Mouse (Mus musculus) midbrain, embryonic 11.5 days (tissue): ENCODE results near the gene Fign. TPM values are rescaled to one million over a fixed set of nuclear protein-coding genes. Genes with fewer than 3 reads are reported as not detected.

Source experiments
- ATAC-seq: fragments of 200-750 bp; cut with Nextera tagmentation; 2 replicates; pipeline ENCODE4 v1.8.0; 2017; ENCODE audit warnings: moderate TSS enrichment, moderate library complexity; ENCODE audit not compliant: low FRiP score
- DNase-seq: peaks from one replicate; pipeline ENCODE4 v3.0.0; 2015; ENCODE audit warnings: low spot score; ENCODE audit errors: missing footprints
- H3K27ac ChIP-seq: fragments of 300-500 bp; sonication (generic); 2 replicates; pipeline ENCODE4 v1.5.1; 2014; ENCODE audit warnings: low read depth, low read length
- H3K27me3 ChIP-seq: fragments of 300-500 bp; sonication (generic); 2 replicates; pipeline ENCODE4 v1.6.1; 2014; ENCODE audit warnings: mild to moderate bottlenecking, low read length, moderate library complexity, mixed read lengths; ENCODE audit not compliant: control insufficient read depth, insufficient read depth
- H3K36me3 ChIP-seq: fragments of 300-500 bp; sonication (generic); 2 replicates; pipeline ENCODE4 v1.6.1; 2014; ENCODE audit warnings: mild to moderate bottlenecking, low read length, moderate library complexity, mixed read lengths; ENCODE audit not compliant: control insufficient read depth, insufficient read depth
- H3K4me1 ChIP-seq: fragments of 300-500 bp; sonication (generic); 2 replicates; pipeline ENCODE4 v1.6.1; 2014; ENCODE audit warnings: low read length; ENCODE audit not compliant: control insufficient read depth, insufficient read depth
- H3K4me2 ChIP-seq: fragments of 300-500 bp; sonication (generic); 2 replicates; pipeline ENCODE4 v1.6.1; 2014; ENCODE audit warnings: mild to moderate bottlenecking, moderate library complexity
- H3K4me3 ChIP-seq: fragments of 300-500 bp; sonication (generic); 2 replicates; pipeline ENCODE4 v1.5.1; 2014; ENCODE audit warnings: low read depth, low read length
- H3K9ac ChIP-seq: fragments of 300-500 bp; sonication (generic); 2 replicates; pipeline ENCODE4 v1.6.1; 2014; ENCODE audit warnings: low read length
- H3K9me3 ChIP-seq: fragments of 300-500 bp; sonication (generic); 2 replicates; pipeline ENCODE4 v1.6.1; 2016; ENCODE audit warnings: low read length; ENCODE audit not compliant: control insufficient read depth
- WGBS: fragments of 180-500 bp; shearing (Covaris S2); extraction: QIAGEN DNeasy Blood & Tissue Kit; methylation state at CpG from one replicate; pipeline ENCODE4 v1.1.7; 2014; 5-methylcytosine and 5-hydroxymethylcytosine counted together
- polyA plus RNA-seq: library from polyadenylated mRNA; unstranded; fragments of >200 nt; fragmentation: Nextera tagmentation; extraction: Ambion mirVana; gene quantifications from 2 replicates; pipeline ENCODE4 v1.2.1, GENCODE M21; 2014

Fign gene
- polyA plus RNA-seq, 1 experiment from 2014 or later, result 15.2 TPM

DNA sequence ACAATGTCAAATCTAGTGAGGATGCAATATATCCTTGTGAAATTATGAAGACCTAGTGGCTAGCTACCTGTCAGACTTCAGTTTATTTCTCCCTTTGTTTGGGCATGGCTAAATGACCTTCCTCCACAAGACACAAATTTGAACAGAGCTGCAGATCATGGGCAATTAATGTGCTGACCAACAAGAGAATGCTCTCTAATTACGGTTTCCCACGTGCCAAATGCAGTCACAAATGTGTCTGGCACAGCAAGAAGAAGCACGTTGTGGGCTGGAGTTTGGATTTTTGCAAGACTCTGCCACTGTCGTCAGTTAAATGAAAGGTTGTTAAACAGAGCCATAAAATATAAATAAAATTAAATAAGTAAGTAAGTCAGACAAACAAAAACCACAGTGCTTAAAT is 25.7 kb downstream of the Fign start:
- Histone ChIP-seq H3K36me3 (no peaks in the 10 kb centered on the region), H3K9ac (no peak overlapping the region), H3K27me3 (no peaks in the 10 kb centered on the region), H3K4me3 (no peak overlapping the region), H3K4me1 (peaks cover 24% of the 10 kb centered on the region), H3K4me2 (no peak overlapping the region), H3K9me3 (no peaks in the 10 kb centered on the region), H3K27ac (no peak overlapping the region)
- no peak for ATAC-seq
- DNase-seq, result no peak
- 89% methylated on average over 4 of the region's 4 CpGs for whole genome bisulfite sequencing

DNA sequence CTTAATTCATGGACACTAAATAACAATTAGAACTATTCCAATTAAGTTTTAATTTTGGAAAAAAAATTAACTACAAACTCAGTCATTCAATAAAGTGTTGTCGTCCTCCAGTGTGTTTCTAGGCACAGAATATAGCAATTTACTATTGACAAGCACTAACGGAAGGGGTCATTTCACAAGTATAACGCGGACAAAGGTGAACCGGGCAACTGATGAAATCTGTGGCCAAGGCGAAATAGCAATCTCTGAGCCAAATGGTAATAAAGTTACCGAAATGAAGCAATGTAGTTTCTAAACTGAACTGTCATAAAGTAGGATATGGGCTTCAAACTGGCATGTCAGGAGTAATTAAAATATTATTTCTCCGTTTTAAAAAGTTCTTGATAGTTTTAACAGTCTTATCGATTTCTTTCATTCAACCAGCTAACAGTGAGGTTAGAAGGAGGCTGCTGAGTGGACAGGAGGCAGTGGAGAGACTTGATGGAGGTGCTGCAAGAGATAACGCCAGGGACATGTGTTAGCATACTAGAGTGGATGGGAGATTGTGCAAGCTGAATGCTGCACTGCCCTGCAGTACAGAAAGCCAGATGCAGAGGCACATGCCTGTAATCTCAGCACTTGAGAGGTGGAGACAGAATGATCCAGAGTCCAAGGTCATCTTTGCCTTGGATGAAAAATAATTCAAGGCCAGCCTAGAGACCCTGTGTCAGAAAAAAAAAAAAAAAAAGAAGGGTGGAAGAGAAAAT is 27.7 kb downstream of the Fign start:
- H3K27ac ChIP-seq, result no peak overlapping the region
- H3K4me1 ChIP-seq, result peaks cover 7% of the 10 kb centered on the region
- 92% methylated on average over 10 of the region's 10 CpGs for WGBS
- no peak overlapping the region for H3K4me2 ChIP-seq
- H3K27me3 ChIP-seq, result no peaks in the 10 kb centered on the region
- no peak for DNase-seq
- H3K9ac ChIP-seq, result no peak overlapping the region
- no peak for ATAC-seq
- H3K36me3 ChIP-seq, result no peaks in the 10 kb centered on the region
- no peaks in the 10 kb centered on the region for H3K9me3 ChIP-seq
- no peak overlapping the region for H3K4me3 ChIP-seq

- Histone ChIP-seq H3K27ac (no peak overlapping the region), H3K4me2 (no peak overlapping the region), H3K9ac (no peak overlapping the region), H3K36me3 (no peaks in the 10 kb centered on the region), H3K4me1 (no peaks in the 10 kb centered on the region), H3K4me3 (no peak overlapping the region), H3K9me3 (no peaks in the 10 kb centered on the region), H3K27me3 (no peaks in the 10 kb centered on the region)
- WGBS, result 54% methylated on average over 4 of the region's 4 CpGs
- ATAC-seq, result no peak
- DNase-seq, result no peak
Observed at GRCm38 (mm10) chr2:64065511-64065910, 32.3 kb downstream of the Fign start.

DNA sequence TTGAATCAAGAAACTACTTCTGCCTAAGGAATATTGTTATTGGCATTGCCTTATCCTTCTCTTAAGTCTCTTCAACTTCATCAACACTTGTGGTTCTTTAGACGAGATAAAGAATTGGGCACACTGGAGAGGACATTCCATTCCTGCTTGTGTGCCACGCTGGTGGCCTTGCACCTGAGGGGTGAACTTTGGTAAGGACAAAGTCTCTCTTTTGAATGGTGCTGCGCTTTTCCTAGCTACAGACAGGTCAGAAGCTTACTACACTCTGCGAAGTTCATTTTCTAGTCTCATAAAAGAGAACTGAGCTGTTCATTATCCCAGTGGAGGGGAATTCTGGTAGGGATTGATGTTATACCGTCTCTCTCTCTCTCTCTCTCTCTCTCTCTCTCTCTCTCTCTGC is 38.4 kb downstream of the Fign start:
- Histone ChIP-seq H3K9me3 (no peaks in the 10 kb centered on the region), H3K4me3 (no peak overlapping the region), H3K27ac (no peak overlapping the region), H3K4me2 (no peak overlapping the region), H3K36me3 (no peaks in the 10 kb centered on the region), H3K27me3 (no peaks in the 10 kb centered on the region), H3K9ac (no peak overlapping the region), H3K4me1 (no peaks in the 10 kb centered on the region)
- DNase-seq, result no peak
- 92% methylated on average over 5 of the region's 5 CpGs for WGBS
- no peak for ATAC-seq

DNA sequence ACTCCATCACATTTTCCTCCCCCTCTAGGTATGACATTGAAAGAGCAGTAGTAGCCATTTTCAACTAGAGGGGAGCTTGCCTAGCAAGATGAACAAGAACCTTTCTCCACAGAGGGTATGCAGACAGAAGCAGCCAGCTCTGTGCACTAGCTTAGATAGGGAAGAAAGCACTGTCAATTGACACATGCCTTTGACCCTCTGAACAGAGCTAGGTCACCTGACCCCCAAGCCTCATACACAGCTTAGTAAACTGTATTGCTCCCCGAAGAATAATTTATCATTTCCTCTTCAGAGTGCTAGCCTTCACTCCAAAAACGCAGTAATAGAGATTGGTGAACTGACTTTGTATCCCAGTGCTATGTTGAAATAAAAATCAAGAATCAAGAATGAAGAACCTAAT is 49.7 kb downstream of the Fign start:
- WGBS, result 91% methylated on average over 2 of the region's 2 CpGs
- ATAC-seq (no peak), DNase-seq (no peak)
- no peak overlapping the region for H3K4me3 ChIP-seq
- H3K4me2 ChIP-seq, result no peak overlapping the region
- H3K27me3 ChIP-seq, result no peaks in the 10 kb centered on the region
- H3K9me3 ChIP-seq, result no peaks in the 10 kb centered on the region
- no peak overlapping the region for H3K9ac ChIP-seq
- no peaks in the 10 kb centered on the region for H3K4me1 ChIP-seq
- H3K36me3 ChIP-seq, result no peaks in the 10 kb centered on the region
- H3K27ac ChIP-seq, result no peak overlapping the region

DNA sequence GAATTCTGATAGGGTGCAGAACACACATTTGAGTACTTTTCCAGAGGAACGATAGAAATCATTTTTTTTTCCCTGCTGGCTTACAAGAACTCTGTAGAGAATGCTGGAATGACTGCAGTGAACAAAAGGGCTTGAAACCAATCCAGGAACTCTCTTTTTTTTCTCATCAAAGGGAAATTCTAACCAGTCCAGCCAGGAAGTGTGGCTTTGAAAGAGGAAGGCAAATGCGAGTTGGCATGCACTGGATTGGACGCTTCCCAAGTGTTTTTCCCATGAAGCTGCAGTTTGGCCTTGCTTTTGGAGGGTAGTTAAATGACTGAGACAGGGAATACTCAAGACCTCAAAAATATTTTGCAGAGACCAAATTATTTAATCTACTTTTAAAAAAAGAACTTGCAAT is 54.7 kb downstream of the Fign start:
- 66% methylated on average over 3 of the region's 3 CpGs for WGBS
- Histone ChIP-seq H3K9me3 (no peaks in the 10 kb centered on the region), H3K27ac (no peak overlapping the region), H3K36me3 (no peaks in the 10 kb centered on the region), H3K4me2 (no peak overlapping the region), H3K4me3 (no peak overlapping the region), H3K9ac (no peak overlapping the region), H3K27me3 (no peaks in the 10 kb centered on the region), H3K4me1 (no peaks in the 10 kb centered on the region)
- no peak for DNase-seq
- no peak for ATAC-seq

GRCm38 (mm10) chr2:64035393-64035792 is 62.4 kb downstream of the Fign start:
- ATAC-seq (no peak), DNase-seq (no peak)
- H3K4me2 ChIP-seq, result no peak overlapping the region

DNA sequence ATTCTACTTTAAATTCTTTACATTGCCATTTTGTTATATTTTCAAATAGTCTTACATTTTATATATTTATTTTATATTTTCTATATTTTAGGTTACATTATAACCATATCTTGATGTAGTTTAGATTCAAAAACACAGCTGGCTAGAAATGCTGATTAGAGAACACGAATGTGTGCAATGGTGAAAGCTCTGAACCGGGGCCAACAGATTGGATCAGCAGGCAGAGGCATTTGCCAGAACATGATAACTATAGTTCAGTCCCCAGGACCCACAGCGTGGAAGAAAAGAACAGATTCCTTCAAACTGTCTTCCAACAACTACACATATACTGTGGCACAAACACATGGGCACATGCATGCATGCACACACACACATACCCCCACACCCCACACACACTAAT is 64.0 kb downstream of the Fign start:
- H3K4me2 ChIP-seq, result no peak overlapping the region
- WGBS, result 92% methylated on average over 3 of the region's 3 CpGs
- DNase-seq (no peak), ATAC-seq (no peak)
- H3K9me3 ChIP-seq, result no peaks in the 10 kb centered on the region
- no peak overlapping the region for H3K9ac ChIP-seq
- no peaks in the 10 kb centered on the region for H3K4me1 ChIP-seq
- no peaks in the 10 kb centered on the region for H3K27me3 ChIP-seq
- H3K36me3 ChIP-seq, result no peaks in the 10 kb centered on the region
- no peak overlapping the region for H3K4me3 ChIP-seq
- H3K27ac ChIP-seq, result no peak overlapping the region

More at GRCm38 (mm10) chr2:64035393-64035792, 62.4 kb downstream of the Fign start:
- Histone ChIP-seq H3K9me3 (no peaks in the 10 kb centered on the region), H3K4me1 (no peaks in the 10 kb centered on the region), H3K4me3 (no peak overlapping the region), H3K27ac (no peak overlapping the region), H3K9ac (no peak overlapping the region), H3K27me3 (no peaks in the 10 kb centered on the region), H3K36me3 (no peaks in the 10 kb centered on the region)
- 76% methylated on average over 3 of the region's 3 CpGs for WGBS

GRCm38 (mm10) chr2:64025961-64026360 is 71.9 kb downstream of the Fign start:
- no peak for DNase-seq
- Histone ChIP-seq H3K9me3 (no peaks in the 10 kb centered on the region), H3K4me3 (no peak overlapping the region), H3K4me1 (no peaks in the 10 kb centered on the region), H3K4me2 (no peak overlapping the region), H3K27ac (no peak overlapping the region), H3K9ac (no peak overlapping the region), H3K27me3 (no peaks in the 10 kb centered on the region), H3K36me3 (no peaks in the 10 kb centered on the region)
- 88% methylated on average over 4 of the region's 4 CpGs for WGBS
- ATAC-seq, result no peak
